Mouse (Mus musculus) B cell, adult 2 months (primary cell): ENCODE measurements around the gene Fat4.

ENCODE experiments used
- DNase-seq, 2 experiments: peaks; one replicate each; pipeline ENCODE4 v3.0.0; 2022

The Fat4 gene

GRCm38 (mm10) chr3:38886890-38887355 lies at the start of gene Fat4:
Fat4 (plus strand) TSS chr3:38886940.
- no peak for DNase-seq

- no peak for DNase-seq
Measured at GRCm38 (mm10) chr3:38839438-38839837, 47.3 kb upstream of the Fat4 start.

GRCm38 (mm10) chr3:38843000-38843538 lies 43.7 kb upstream of the Fat4 start:
- DNase-seq, result no peak

- DNase-seq, result no peak
Measured at GRCm38 (mm10) chr3:38846602-38847382, 39.9 kb upstream of the Fat4 start.

GRCm38 (mm10) chr3:38849077-38849476 lies 37.7 kb upstream of the Fat4 start:
- DNase-seq, result no peak

GRCm38 (mm10) chr3:38849536-38849935 lies 37.2 kb upstream of the Fat4 start:
- no peak for DNase-seq

- DNase-seq, result no peak
Measured at GRCm38 (mm10) chr3:38853650-38854049, 33.1 kb upstream of the Fat4 start.

GRCm38 (mm10) chr3:38860683-38861082 lies 26.1 kb upstream of the Fat4 start:
- DNase-seq, result no peak

GRCm38 (mm10) chr3:38871291-38871690 lies 15.4 kb upstream of the Fat4 start:
- DNase-seq, result no peak

- DNase-seq, result no peak
Measured at GRCm38 (mm10) chr3:38875872-38876271, 10.9 kb upstream of the Fat4 start.

- no peak for DNase-seq
Measured at GRCm38 (mm10) chr3:38876706-38877105, 10.0 kb upstream of the Fat4 start.

- DNase-seq, result no peak
Measured at GRCm38 (mm10) chr3:38882778-38883177, 4.0 kb upstream of the Fat4 start.

- no peak for DNase-seq
Measured at GRCm38 (mm10) chr3:38883676-38884075, 3.1 kb upstream of the Fat4 start.

- peak; percentile 49 to 50 for DNase-seq
Measured at GRCm38 (mm10) chr3:38884276-38884675, 2.5 kb upstream of the Fat4 start.

- DNase-seq, result no peak
Measured at GRCm38 (mm10) chr3:38884919-38885418, 1.8 kb upstream of the Fat4 start.

GRCm38 (mm10) chr3:38885481-38886001 lies 1.2 kb upstream of the Fat4 start:
- peak; percentile 14 to 17 for DNase-seq

- peak in 1 of 2 experiments; percentile 2 for DNase-seq
Measured at GRCm38 (mm10) chr3:38886061-38886821, 499 bp upstream of the Fat4 start.

GRCm38 (mm10) chr3:38887381-38887991 lies 746 bp downstream of the Fat4 start:
- DNase-seq, result peak; percentile 8

GRCm38 (mm10) chr3:38888111-38888510 lies 1.4 kb downstream of the Fat4 start:
- peak; percentile 17 to 27 for DNase-seq

- DNase-seq, result no peak
Measured at GRCm38 (mm10) chr3:38892791-38893224, 6.1 kb downstream of the Fat4 start.

- DNase-seq, result no peak
Measured at GRCm38 (mm10) chr3:38900839-38901238, 14.1 kb downstream of the Fat4 start.

GRCm38 (mm10) chr3:38906832-38907231 lies 20.1 kb downstream of the Fat4 start:
- DNase-seq, result no peak
